Mouse (Mus musculus): ENCODE data around the gene Fem1a. TPM values are rescaled to one million over a fixed set of nuclear protein-coding genes. Genes with fewer than 3 reads are reported as not detected.

Gene Fem1a
- total and polyA plus RNA-seq, 3 experiments, result 16.6 to 26.0 (median 17.5) TPM

DNA sequence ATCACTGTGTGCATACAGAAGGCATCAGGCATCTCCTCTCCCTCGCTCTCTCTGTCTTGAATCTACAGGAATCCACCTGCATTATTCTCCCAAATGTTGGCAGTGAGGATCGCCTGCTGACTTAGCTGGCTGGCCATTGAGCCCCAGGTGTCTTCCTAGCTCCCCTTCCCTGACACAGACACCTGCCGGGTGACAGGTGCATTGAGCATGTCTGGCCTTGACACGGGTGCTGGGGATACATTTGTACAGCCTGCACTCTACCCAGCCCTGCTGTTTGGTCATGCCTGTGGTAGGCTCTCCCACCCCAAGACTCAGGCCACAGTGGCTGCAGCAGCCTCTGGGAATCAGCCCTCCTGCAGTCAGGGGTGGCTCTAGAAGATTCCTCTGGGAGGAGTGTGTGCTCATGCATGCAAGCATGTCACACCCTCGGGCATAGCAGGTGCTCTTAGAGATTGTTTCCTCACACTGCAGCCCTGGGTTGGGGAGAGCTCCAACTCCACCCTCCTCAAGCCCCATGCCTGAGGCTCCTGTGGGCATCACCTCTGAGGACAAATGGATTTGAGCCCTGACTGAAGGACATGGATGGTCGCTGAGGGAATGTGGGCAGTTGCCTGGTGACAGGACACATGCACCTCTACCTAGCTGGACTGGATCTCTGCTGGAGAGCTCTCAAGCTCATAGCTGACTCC is 49.5 kb upstream of the Fem1a start:
- peaks cover 97 to 100% of the 10 kb centered on the region in 2 experiments for H3K36me3 ChIP-seq (replicated peaks in 1 of 2; ENCODE audit: control insufficient read depth in 1 of 2, insufficient read depth in 1 of 2, low read length in 1 of 2)
- no peak overlapping the region for H3K9ac ChIP-seq (ENCODE audit: insufficient read depth, low read depth)
- dilution Hi-C loops (cut with MboI; ENCODE audit: extremely low pct_ligation_motif_present, extremely low pct_unique_long_range_greater_than_20kb, low sequenced_read_pairs), result no loop called here

DNA sequence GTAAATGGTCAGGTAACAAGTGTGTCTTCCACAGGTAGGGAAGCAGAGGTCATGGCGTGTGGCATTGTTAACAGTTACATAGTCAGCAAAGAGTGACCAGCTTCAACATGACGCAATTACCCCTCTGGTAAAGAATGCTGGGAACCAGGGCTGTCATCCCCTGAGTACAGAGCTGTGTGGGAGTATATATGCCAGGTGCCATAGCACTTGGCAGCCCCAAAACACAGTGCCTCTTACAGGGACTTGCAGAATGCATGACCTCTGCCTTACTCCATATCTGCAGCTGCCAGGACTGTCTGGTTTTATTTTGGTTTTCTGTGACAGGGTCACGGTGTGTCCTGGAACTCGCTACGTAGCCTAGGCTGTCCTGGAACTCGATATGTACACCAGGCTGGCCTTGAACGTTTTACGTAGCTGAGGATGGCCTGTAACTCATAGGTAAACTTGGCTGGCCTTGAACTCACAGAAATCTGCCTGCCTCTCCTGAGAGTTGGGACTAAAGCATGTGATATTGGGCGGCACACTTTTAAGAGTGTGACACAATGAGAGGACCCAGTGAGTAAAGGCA is 48.6 kb upstream of the Fem1a start:
- dilution Hi-C loops (cut with MboI; ENCODE audit: extremely low pct_ligation_motif_present, extremely low pct_unique_long_range_greater_than_20kb, low sequenced_read_pairs), result no loop called here
- in situ Hi-C loops (cut with MboI; ENCODE audit: low pct_ligation_motif_present, low pct_unique_long_range_greater_than_20kb, low sequenced_read_pairs), result no loop called here
- DNase-seq (ENCODE audit: extremely low read depth), result no peak
- no peak overlapping the region for H3K4me3 ChIP-seq (replicated peaks in 1 of 3; ENCODE audit: low read depth in 2 of 3, low read length in 2 of 3, poor library complexity in 1 of 3)
- TF ChIP-seq JUN (IDR thresholded peaks at IDR 0.05; ENCODE audit: insufficient read depth, low read depth, low read length) (no peak), ETS1 (conservative IDR thresholded peaks at IDR 0.05; ENCODE audit: low read depth, low read length) (no peak), JUND (conservative IDR thresholded peaks at IDR 0.05; ENCODE audit: low read depth, low read length) (no peak), CHD1 (IDR thresholded peaks at IDR 0.05; ENCODE audit: low read depth, low read length) (no peak), IRF4 (IDR thresholded peaks at IDR 0.05; ENCODE audit: low read depth, low read length) (no peak), POLR2AphosphoS2 (IDR thresholded peaks at IDR 0.05; ENCODE audit: low read depth, low read length) (no peak), EP300 (IDR thresholded peaks at IDR 0.05; ENCODE audit: low read length) (no peak), ELF1 (IDR thresholded peaks at IDR 0.05; ENCODE audit: low read depth, low read length) (no peak), BHLHE40 (IDR thresholded peaks at IDR 0.05; ENCODE audit: low read depth, low read length) (no peak), MAX (IDR thresholded peaks at IDR 0.05; ENCODE audit: low read length) (no peak), ZNF384 (IDR thresholded peaks at IDR 0.05; ENCODE audit: low read depth, low read length) (no peak), RAD21 (IDR thresholded peaks at IDR 0.05; ENCODE audit: low read depth, low read length) (no peak)
- H3K79me2 ChIP-seq (replicated peaks; ENCODE audit: control insufficient read depth, extremely low read depth, insufficient read depth, poor library complexity, severe bottlenecking), result no peaks in the 10 kb centered on the region
- H3K27ac ChIP-seq (ENCODE audit: insufficient read depth, low read depth), result no peak overlapping the region
- H3K4me2 ChIP-seq (ENCODE audit: insufficient read depth, low read depth, poor library complexity, severe bottlenecking), result no peak overlapping the region
- no peaks in the 10 kb centered on the region for H3K27me3 ChIP-seq (replicated peaks)
- H3K9me3 ChIP-seq (replicated peaks; ENCODE audit: low read length), result no peaks in the 10 kb centered on the region
- H3K9ac ChIP-seq (ENCODE audit: insufficient read depth, low read depth), result no peak overlapping the region
- peaks cover 87 to 99% of the 10 kb centered on the region in 2 experiments for H3K36me3 ChIP-seq (replicated peaks in 1 of 2; ENCODE audit: control insufficient read depth in 1 of 2, insufficient read depth in 1 of 2, low read length in 1 of 2)
- H3K4me1 ChIP-seq (ENCODE audit: control insufficient read depth in 1 of 2, insufficient read depth in 2 of 2), result peaks cover 2 to 8% of the 10 kb centered on the region in 2 experiments; a peak in 3 of 4 replicates

More for the DNA sequence above, 49.5 kb upstream of the Fem1a start:
- H3K4me1 ChIP-seq (ENCODE audit: control insufficient read depth in 1 of 2, insufficient read depth in 2 of 2), result no peaks in the 10 kb centered on the region
- no peak for DNase-seq (ENCODE audit: extremely low read depth)
- no peak for TF ChIP-seq USF2 (conservative IDR thresholded peaks at IDR 0.05; ENCODE audit: low read depth, low read length)
- no peak for TF ChIP-seq NRF1 (IDR thresholded peaks at IDR 0.05; ENCODE audit: low read depth, low read length)
- TF ChIP-seq SIN3A (IDR thresholded peaks at IDR 0.05; ENCODE audit: low read length), result no peak
- TF ChIP-seq MAFK (IDR thresholded peaks at IDR 0.05; ENCODE audit: insufficient replicate concordance, low read length), result no peak
- no peak for TF ChIP-seq MAZ (IDR thresholded peaks at IDR 0.05; ENCODE audit: low read depth, low read length)
- H3K9me3 ChIP-seq (replicated peaks; ENCODE audit: low read length), result no peaks in the 10 kb centered on the region
- H3K4me2 ChIP-seq (ENCODE audit: insufficient read depth, low read depth, poor library complexity, severe bottlenecking), result no peak overlapping the region
- H3K4me3 ChIP-seq (replicated peaks in 1 of 3; ENCODE audit: low read depth in 2 of 3, low read length in 2 of 3, poor library complexity in 1 of 3), result no peak overlapping the region
- no peaks in the 10 kb centered on the region for H3K27me3 ChIP-seq (replicated peaks)
- no peak overlapping the region for H3K27ac ChIP-seq (ENCODE audit: insufficient read depth, low read depth)
- no peaks in the 10 kb centered on the region for H3K79me2 ChIP-seq (replicated peaks; ENCODE audit: control insufficient read depth, extremely low read depth, insufficient read depth, poor library complexity, severe bottlenecking)
- in situ Hi-C loops (cut with MboI; ENCODE audit: low pct_ligation_motif_present, low pct_unique_long_range_greater_than_20kb, low sequenced_read_pairs), result no loop called here
